Mouse (Mus musculus): Measurements from ENCODE around the gene Zfp292.
"Not testable (repeated sequence)": the region's sequence is repeated elsewhere in the genome, so short reads cannot be mapped to it uniquely, and the experiment has no call there.

Zfp292 gene

DNA sequence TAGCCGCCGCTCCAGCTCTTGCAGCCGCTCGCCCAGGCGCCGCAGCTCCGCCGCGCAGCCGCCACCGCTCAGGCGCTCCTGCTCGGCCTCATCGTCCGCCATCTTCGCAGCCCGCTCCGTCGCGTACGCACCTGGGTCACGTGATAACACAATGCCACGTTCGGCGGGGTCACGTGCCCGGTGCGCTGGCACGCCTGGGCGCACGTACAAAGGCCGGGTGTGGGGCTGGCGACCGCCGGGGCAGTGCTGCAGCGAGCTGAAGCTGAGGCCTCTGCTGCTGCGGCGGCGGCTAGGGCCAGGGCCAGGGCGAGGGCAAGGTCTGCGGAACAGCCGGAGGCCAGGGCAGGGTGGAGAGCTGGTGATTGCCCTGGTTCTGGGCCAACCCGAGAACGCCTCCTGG is at the start of gene Zfp292:
Gene Zfp292, minus strand, starts transcription at position 143 of the 400 bp plus-strand sequence.
- peak; percentile 94 for DNase-seq

DNA sequence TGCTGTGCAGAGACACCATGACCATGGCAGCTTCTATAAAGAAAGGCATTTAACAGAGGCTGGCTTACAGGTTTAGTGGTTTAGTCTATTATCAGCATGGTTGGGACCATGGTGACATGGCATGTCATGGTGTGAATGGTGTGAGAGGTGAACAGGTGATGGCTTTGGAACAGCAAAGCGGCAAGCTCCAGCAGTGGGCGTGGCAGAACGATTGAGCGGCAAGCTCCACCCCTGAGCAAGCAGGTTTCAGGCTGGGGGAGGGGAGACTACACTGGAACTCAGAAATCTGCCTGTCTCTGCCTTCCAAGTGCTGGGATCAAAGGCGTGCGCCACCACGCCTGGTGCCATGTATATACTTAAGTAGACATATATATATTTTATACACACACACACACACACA is 45.6 kb upstream of the Zfp292 start:
- DNase-seq, result not testable (repeated sequence)

DNA sequence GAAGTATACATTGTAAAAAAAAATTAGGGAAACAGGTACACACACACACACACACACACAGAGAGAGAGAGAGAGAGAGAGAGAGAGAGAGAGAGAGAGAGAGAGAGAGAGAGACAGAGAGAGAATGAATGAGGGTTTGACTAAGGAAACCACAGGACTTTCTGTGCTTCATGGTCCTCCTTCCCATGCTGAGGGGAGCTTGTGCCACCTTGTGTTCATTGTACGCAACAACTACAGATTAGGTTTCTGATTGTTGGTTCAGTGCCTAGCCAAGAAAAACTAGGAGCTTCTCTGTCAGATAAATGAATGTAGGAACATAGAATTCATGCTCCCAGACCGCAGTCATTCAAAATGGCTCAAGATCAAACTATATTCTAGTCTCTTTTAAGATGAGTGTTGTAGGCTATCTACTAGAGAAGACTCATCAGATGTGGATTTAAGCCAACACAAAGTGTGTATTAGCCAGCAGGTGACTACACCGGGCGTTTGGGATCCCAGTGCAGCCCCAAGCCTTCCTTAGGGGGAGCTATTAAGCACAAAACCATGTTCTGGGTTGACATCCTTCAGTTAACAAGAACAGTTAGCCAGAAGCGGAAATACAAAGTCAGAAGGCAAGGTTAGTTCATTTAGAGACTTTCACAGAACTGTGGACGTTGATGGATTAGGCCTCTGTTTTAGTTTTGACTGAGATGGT is 39.6 kb upstream of the Zfp292 start:
- DNase-seq, result peak; percentile 47

DNA sequence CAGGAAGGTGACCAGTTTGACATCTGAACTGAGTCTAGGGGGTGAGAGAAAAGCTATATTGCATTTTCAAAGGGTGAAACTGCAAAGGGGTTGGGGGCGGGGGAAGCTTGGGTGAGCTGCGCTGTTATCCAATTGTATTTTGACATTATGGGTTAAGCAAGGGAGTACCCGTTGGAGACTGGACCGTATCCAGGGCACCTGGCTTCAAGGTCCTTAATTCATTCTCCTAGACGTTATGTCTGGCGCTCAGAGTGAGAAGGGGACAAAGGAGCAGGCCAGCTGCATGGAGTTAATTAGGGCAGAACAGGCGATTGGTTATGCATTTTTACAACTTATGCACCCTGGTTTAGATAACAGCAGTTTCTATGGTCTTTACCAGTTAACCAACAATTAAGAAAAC is 34.6 kb upstream of the Zfp292 start:
- DNase-seq, result no peak

DNA sequence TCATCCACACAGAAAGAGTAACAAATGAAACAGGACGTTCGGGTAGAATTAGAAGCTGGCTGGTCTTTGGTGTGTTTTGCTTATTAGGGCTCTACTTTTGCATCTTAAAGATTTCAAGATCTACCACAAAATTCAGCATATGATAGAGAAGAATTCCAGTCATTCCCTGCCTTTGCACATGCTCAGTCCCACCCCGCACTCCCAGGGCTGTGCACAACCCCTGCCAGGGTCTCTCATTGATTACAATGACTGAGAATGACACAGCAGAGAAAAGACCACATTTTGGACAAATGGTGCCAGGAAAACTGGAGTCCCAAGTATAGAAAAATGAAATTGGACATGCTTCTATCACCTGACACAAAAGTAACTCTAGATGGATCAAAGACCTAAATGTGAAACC is 29.4 kb upstream of the Zfp292 start:
- DNase-seq, result no peak

DNA sequence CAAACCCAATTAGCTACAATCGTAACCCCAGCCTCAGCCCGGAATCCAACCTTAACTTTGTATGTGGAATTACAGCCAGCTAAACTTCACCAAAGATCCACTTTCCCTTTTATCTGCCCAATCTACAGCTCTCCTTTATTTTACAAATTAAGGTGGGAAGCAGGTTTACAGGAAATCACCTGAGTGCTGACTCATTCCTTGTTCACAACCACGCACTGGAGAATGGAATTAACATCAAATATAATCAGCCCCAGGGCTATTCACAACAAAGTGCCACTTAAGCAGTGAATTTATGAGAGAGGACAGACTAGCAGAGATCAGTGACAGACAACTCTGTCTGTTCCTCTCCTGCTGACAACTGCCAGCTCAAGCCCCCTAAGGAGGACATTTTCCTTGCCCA is 28.6 kb upstream of the Zfp292 start:
- DNase-seq, result no peak

DNA sequence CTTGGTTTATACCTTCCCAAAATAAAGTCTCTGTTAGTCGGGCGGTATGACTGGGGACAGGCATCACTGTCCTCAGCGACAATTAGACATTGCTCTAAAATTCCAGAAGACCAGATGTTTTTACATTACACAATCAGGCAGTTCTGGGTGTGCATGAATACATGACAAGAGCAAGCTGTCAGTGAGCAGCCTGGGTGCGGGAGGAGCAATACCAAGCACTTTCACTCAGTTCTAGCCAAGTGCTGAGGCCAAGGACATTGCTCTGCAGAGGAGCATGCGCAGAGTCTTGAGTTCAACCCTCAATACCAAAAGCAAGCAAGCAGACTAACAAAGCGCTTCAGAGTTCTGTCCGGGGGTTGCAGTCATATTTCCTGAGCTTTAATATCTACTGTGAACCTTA is 25.4 kb upstream of the Zfp292 start:
- no peak for DNase-seq

DNA sequence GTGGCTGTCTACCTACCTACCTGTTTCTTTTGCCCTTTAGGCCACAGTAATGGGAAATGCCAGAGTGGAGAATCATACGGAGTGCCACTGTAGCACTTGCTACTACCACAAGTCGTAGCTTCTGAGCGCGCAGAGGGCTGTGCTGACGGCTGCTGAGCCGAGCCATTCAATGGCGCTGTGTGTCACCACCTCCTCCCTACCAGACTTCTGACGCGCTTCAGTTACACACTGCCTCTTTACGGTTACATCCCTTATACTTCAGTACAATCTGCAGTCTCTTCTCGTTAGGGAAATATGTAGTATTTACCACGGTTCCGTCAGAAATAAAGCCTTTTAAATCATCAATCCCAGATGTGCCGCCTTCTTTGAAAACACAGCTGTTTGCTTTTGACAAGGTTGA is 24.3 kb upstream of the Zfp292 start:
- DNase-seq, result no peak

DNA sequence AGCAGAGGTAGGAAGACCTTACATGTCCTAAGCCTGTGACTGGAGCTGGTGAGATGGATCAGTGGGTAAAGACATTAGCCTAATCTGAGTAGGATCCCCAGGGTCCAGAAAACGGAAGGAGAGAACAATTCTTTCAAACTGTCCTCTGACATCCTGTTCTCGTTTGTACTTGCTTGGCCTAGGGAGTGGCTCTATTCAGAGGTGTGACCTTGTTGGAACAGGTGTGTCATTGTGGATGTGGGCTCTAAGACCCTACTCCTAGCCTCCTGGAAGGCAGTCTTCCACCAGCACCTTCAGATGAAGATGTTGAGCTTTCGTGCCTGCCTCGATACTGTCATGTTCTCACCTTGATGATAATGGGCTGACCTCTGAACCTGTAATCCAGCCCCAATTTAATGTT is 23.4 kb upstream of the Zfp292 start:
- no peak for DNase-seq

DNA sequence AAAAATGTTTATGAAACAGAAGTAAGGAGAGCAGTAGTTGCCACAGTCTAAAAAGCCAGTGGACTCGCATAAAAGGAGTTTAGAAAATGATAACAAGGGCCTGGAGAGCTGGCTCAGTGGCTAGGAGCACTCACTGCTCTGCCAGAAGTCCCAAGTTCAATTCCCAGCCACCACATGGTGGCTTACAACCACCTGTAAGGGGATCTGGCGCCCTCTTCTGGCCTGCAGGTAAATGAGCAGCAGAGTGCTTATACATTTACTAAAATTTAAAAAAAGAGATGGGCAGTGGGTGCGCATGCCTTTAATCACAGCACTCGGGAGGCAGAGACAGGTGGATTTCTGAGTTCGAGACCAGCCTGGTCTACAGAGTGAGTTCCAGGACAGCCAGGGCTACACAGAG is 22.6 kb upstream of the Zfp292 start:
- peak; percentile 62 for DNase-seq

DNA sequence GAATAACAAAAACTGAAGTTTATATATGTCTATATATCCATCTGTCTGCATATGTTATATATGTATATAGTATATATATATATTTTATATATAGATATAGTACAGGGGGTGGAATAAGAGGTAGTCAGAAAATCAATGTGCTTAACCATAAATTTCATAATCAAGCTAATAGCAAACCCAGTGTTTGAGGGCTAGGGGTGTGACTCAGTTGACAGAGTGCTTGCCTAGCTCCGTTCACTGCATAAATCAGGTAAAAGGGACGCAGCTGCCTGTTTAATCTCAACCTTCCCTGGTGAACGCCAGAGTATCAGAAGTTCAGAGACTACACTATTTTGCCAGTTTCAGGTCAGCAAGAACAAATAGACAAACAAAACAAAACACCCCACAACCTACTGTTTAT is 18.8 kb upstream of the Zfp292 start:
- not testable (repeated sequence) for DNase-seq

DNA sequence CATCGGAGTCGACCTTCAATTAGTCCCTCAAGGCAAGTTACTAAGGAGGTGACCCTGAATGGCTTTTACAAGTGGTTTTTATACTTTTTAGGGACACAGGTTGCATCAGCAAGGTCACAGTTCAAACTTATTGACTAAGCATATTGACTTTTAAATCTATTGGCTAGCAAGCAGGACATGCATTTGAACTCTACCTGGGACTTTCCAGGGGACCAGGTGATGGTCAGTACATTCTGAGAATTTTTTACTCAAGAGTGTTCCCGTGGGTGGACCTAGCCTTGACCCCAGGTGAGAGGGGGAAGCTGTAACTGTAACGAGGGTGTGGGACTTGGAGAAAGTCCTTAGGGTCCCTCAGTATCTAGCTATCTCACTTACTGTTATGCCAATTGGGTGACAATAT is 18.4 kb upstream of the Zfp292 start:
- no peak for DNase-seq

DNA sequence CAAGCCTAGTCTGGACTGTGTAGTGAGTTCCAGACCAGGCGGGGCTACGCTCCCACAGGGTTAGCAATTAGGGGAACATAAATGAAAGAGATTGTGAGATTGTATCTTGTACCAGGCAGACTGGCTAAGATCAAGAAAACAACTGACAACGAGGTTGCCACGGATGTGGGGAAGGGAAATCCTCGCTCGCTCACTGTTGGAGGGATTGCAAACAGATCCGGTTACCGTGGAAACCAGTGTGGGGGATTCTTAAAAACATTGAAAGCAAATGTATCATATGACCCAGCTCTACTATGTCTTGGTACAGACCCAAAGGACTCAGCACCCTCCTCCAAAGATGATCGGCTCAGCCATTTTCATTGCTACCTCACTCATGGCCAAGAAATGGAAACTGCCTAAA is 17.4 kb upstream of the Zfp292 start:
- no peak for DNase-seq

DNA sequence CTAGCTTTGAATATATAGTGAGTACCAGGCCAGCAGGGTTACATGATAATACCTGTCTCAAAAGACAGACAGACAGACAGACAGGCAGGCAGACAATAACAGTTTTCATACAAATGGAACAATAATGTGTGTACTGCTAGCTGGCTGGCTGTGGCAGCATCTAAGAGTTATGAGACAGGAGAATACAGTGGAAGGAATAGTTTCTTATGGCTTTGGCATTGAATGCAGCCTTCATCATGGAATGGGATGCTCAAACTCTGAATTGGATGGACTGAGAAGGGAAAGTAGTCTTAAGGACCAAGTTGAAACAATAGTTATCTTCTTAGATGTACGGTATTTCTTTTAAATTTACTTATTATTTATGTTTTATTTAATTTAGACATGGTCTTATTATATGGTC is 16.6 kb upstream of the Zfp292 start:
- no peak for DNase-seq

DNA sequence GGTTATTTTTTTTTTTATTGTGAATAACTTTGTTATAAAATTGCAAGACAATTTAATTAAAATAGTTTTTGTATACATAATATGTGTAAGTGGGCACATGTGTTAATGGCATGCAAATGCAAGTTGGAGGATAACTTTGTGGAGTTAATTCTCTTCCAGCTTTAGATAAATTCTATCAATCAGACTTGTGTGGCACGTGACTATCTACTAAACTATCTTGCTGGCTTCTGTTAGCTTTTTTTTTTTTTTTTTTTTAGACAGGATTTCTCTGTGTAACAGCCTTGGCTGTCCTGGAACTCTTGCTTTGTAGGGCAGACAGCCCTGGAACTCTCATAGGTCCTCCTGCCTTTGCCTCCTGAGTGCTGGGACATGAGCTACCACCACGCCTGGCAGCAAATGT is 15.7 kb upstream of the Zfp292 start:
- DNase-seq, result no peak

DNA sequence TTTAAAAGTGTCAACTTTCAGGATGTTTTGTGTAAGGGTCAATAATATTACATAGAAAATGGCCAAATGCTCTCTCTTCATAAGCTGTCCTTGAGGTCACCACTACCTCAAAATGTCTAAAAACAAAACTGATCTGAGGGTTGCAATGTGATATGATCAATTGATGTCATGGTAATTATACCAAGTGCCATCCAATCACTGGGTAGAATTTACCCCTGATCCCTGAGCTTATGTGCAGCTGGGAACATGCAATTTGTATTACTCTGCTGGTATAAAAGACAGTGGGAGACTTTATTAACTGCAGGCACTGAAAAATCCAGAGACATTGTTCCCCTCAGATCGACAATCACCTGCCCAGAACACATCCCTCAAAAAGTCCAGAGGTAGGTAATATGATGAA is 10.7 kb upstream of the Zfp292 start, which contains the start of gene Cga:
Gene Cga, plus strand, starts transcription at position 301 of the 400 bp plus-strand sequence.
- DNase-seq, result no peak

DNA sequence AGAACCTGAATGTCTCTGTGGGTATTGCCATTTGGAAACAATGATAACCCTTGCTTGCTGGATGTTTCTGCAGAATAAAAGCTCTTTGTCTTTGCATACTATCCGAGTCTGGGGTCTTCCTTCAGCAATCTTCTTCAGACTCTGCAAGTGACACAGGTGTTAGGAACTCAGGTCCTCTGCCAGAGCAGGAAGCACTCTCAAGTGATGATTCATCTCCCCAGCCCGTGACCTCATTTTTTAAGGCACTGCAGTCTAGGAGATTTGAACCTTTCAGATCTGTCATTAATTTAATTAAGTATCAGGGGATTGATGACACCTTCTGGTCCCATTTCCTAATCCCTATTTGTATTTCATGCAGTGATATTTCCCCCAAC is 7.0 kb upstream of the Zfp292 start:
- peak; percentile 54 for DNase-seq

DNA sequence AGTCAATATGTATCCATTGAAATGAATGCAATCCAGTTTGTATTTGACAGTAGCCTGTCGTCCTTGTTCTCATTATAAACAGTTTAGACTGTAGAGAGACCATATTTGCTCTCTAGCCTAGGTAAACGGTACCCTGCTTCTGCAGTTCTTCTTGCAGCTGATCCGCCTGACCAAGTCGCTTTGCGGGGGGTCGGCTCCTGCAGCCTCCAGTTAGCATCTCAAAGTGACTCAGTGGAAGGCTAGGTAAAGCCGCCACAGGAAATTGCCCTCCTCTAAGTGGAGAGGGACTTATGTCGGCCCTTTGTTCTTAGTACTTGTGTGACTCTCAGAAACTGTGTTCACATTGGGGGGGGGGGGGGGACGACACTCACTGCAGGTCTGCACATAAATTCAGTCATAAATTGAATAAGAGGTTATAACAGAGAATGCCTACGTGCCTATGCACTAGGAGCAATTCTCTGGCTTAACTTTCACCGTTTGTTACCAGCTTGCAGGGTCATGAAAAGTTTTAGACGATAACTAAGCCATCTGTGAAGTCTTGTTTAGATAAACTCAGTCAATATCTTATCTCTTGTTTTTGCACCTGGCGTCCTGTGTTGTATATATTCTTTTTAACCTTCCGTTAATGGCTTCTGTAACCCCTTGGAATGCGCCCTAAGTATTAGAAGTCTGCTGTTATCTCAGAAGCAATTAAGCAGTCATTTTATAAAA is 6.5 kb upstream of the Zfp292 start:
- DNase-seq, result peak; percentile 39

DNA sequence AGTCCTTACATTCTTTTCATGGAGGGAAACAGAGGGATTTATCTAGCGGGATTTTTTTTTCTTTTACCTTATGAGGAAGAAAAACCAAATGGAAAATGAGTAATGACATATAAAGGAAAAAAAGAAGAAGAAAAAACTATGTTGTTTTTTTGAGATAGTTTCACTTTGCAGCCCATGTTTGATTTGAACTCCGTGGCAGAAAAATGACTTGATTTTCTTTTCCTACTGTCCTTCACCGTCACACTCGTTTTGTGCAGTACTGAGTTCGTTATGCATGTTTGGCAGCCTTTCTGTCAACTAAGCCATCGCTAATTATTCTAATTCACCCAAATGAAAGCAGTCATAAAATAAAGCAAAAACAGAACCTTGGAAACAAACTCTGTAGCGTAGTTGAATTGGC is 4.5 kb upstream of the Zfp292 start:
- DNase-seq, result no peak

DNA sequence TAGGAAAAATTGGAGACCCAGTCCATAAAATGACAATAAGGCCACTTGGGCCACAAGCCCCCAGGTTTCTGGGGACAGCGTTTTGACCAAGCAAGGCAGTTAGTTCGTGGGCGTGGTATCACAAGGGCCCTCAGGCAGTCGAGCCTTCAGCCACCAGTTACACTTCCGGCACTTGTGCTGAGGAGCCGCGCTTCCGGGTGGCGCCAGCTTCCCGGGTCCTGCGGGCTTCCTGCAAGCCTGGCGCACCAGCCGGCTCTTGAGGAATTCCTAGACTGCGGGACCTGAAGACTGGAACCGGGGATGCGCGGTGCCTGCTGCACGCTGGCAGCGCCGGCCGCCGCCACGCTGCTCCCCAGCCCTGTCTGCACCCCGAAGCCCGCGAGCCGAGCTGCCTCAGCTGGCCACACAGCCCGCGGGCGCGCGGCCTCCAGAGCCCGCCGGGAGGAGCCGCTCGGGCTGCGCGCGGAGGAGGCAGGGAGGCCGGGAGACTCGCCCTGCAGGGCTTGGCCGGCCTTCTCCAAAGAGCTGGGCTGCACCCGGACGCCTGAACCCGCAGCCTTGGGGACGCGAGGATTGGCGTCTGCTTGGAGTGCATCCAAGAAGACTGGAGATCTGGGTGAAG is 3.8 kb upstream of the Zfp292 start:
- peak; percentile 86 for DNase-seq

DNA sequence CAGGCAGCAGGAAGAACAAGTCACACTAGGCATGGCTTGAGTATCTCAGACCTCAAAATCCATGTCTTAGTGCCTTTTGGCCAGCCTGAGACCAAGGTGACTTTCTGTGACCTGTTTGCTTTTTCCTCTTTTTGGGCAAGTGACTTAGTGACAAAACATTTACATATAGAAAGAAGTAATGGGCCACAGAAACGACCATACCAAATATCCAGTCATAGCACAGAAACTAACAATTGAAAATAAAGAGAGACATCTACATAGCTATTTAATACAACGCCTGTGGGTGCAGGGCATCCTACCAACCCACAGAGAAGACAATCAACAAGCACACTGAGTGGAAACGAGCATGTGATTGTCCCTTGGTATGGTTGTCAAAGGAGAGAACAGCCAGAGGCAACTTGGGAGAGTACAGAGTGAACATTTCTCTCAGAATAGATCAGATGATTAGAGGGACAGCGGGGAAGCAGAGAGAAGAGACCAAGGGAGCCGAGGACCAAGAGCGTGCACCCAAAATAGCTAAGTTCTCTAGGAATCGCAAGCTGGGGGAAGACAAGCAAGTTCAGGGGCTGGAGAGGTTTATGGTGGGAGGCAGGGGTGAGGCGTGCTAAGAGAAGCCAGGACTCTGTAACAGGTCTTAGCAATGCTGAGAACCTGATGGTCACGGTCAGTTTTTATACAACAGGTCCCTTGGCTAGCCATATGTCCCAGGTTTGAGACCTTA is 3.0 kb upstream of the Zfp292 start:
- DNase-seq, result peak; percentile 18

DNA sequence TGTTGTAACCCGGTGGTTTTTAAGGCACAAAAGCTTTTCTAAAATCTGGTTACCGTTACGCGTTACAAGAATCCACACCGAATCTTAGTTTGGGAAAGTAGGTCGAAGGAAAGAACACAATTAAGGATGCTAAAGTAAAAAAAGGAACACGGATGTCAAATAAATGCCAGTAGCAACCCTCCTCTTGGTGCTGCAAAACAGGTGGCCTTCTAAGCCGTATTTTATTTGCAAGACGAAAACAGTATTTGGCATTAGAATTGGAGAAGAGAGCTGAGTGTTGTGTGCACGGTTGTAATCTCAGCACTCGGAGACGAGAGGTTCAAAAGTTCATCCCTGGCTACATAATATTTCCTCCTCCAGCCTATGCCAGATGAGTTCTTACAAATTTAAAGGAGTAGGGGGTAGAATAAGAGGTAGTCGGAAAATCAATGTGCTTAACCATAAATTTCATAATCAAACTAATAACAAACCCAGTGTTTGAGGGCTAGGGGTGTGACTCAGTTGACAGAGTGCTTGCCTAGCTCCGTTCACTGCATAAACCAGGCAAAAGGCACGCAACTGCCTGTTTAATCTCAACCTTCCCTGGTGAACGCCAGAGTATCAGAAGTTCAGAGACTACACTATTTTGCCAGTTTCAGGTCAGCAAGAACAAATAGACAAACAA is 738 bp upstream of the Zfp292 start:
- DNase-seq, result no peak

DNA sequence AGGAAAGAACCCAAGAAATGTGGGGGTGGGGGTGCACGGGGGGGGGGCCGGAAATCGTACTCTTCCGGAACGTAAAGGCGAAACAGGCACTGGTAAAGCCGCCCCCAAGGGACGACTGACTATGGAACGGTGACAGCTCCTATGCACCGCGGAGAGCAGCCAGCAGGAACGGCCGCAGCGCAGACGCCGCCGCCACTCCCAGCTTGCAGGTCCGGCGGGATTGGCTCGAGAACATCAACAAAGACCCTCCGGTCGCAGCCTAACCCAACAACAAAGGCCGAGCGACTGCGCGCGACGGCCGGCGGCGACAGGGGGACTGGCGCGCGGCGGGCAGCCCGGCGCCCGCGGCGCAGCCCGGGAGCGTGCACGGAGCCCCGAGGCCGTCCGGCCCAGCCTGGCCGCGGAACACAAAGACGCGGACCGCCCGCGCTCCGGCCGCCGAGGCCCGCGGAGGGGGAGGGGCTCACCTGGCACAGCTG is 430 bp downstream of the Zfp292 start:
- DNase-seq, result peak; percentile 68
